Mouse (Mus musculus) stomach, postnatal 0 days (tissue): Measurements from ENCODE around the gene Gga1. TPM values are rescaled to one million over a fixed set of nuclear protein-coding genes. Genes with fewer than 3 reads are reported as not detected.

Experiments
- ATAC-seq: fragments of 200-750 bp; cut with Nextera tagmentation; 2 replicates; pipeline ENCODE4 v1.8.0; 2017; ENCODE audit not compliant: low FRiP score, low TSS enrichment
- DNase-seq: peaks from one replicate; pipeline ENCODE4 v3.0.0-alpha.2; 2016; ENCODE audit warnings: low spot score
- H3K27ac ChIP-seq: fragments of 300-500 bp; sonication (generic); replicated peaks from 2 replicates; pipeline ENCODE4 v1.5.1; 2014; ENCODE audit warnings: mild to moderate bottlenecking, control low read depth
- H3K27me3 ChIP-seq: fragments of 300-500 bp; sonication (generic); 2 replicates; pipeline ENCODE4 v1.6.1; 2014; ENCODE audit warnings: low read length; ENCODE audit not compliant: control insufficient read depth, insufficient read depth
- H3K36me3 ChIP-seq: fragments of 300-500 bp; sonication (generic); 2 replicates; pipeline ENCODE4 v1.6.1; 2014; ENCODE audit warnings: low read length, mixed read lengths; ENCODE audit not compliant: control insufficient read depth, insufficient read depth
- H3K4me1 ChIP-seq: fragments of 300-500 bp; sonication (generic); replicated peaks from 2 replicates; pipeline ENCODE4 v1.6.1; 2014; ENCODE audit warnings: antibody characterized with exemption; ENCODE audit not compliant: control insufficient read depth, insufficient read depth
- H3K4me2 ChIP-seq: fragments of 300-500 bp; sonication (generic); replicated peaks from 2 replicates; pipeline ENCODE4 v1.6.1; 2014; ENCODE audit warnings: low read depth, mild to moderate bottlenecking, control low read depth, moderate library complexity
- H3K4me3 ChIP-seq: fragments of 300-500 bp; sonication (generic); 2 replicates; pipeline ENCODE4 v1.5.1; 2014; ENCODE audit warnings: low read depth, low read length, control low read depth
- H3K9ac ChIP-seq: fragments of 300-500 bp; sonication (generic); 2 replicates; pipeline ENCODE4 v1.6.1; 2014; ENCODE audit warnings: mild to moderate bottlenecking, low read length, control low read depth, mixed read lengths
- H3K9me3 ChIP-seq: fragments of 300-500 bp; sonication (generic); 2 replicates; pipeline ENCODE4 v1.6.1; 2016; ENCODE audit warnings: low read length; ENCODE audit not compliant: control insufficient read depth
- CTCF ChIP-seq: IDR thresholded peaks from 2 replicates; pipeline ENCODE4 v1.5.1; 2016; ENCODE audit warnings: antibody characterized with exemption, low read depth, mild to moderate bottlenecking, moderate library complexity
- EP300 ChIP-seq: optimal IDR thresholded peaks from 2 replicates; pipeline ENCODE3; 2016; ENCODE audit warnings: antibody characterized with exemption
- WGBS: fragments of 180-500 bp; shearing (Covaris S2); extraction: QIAGEN DNeasy Blood & Tissue Kit; methylation state at CpG from one replicate; pipeline ENCODE4 v1.1.7; 2014; 5-methylcytosine and 5-hydroxymethylcytosine counted together
- microRNA-seq: library from miRNA; unstranded; fragments of <30 nt; microRNA quantifications from one replicate; pipeline ENCODE4, GENCODE M21; 2016
- polyA plus RNA-seq: library from polyadenylated mRNA; unstranded; fragments of >200 nt; fragmentation: Nextera tagmentation; extraction: Ambion mirVana; gene quantifications from 2 replicates; pipeline ENCODE4 v1.2.1, GENCODE M21; 2015

The Gga1 gene
- polyA plus RNA-seq, 1 experiment from 2014 or later: 35.6 TPM

GRCm38 (mm10) chr15:78942663-78943062 lies 65.7 kb downstream of the Gga1 start:
- DNase-seq (peak; percentile 81), ATAC-seq (peak; percentile 63)
- Histone ChIP-seq H3K36me3 (peaks cover 12% of the 10 kb centered on the region), H3K4me2 (peak overlapping the region; percentile 57), H3K9ac (peak overlapping the region; percentile 35), H3K4me3 (peak overlapping the region; percentile 35), H3K27me3 (no peaks in the 10 kb centered on the region), H3K9me3 (no peaks in the 10 kb centered on the region), H3K4me1 (0 out of 2 replicates have a peak, but pooled peaks cover 2% of the 10 kb centered on the region), H3K27ac (no peak overlapping the region)
- under 1% methylated on average over 9 of the region's 9 CpGs for WGBS
- TF ChIP-seq CTCF (peak; percentile 85), EP300 (no peak)

Small RNA genes within 50 kb of the gene (microRNA-seq; reads per million reads assigned to microRNA genes)
- gene Mir6955: not detected

Other genes with a start within 250 kb of the Gga1 start
- 0.06 and 0.11 TPM in 2 replicates for gene Elfn2, start 158.4 kb upstream of the Gga1 start, polyA plus RNA-seq
- gene Mfng, start 103.7 kb upstream of the Gga1 start, polyA plus RNA-seq: 5.6 and 7.2 TPM in 2 replicates
- 2.4 and 2.8 TPM in 2 replicates for gene Card10, start 74.1 kb upstream of the Gga1 start, polyA plus RNA-seq
- 37.7 and 45.4 TPM in 2 replicates for gene Cdc42ep1, start 34.6 kb upstream of the Gga1 start, polyA plus RNA-seq
- gene Lgals2, start 21.7 kb upstream of the Gga1 start, polyA plus RNA-seq: 39.4 and 39.5 TPM in 2 replicates
- gene Gm49510, start 22.5 kb downstream of the Gga1 start, polyA plus RNA-seq: 0.27 and 0.28 TPM in 2 replicates
- gene Sh3bp1, start 22.6 kb downstream of the Gga1 start, polyA plus RNA-seq: 22.7 and 27.4 TPM in 2 replicates
- gene Pdxp, start 36.7 kb downstream of the Gga1 start, polyA plus RNA-seq: 4.1 and 4.3 TPM in 2 replicates
- 1,326 and 1,632 TPM in 2 replicates for gene Lgals1, start 49.5 kb downstream of the Gga1 start, polyA plus RNA-seq
- 32.3 and 36.4 TPM in 2 replicates for gene Nol12, start 57.7 kb downstream of the Gga1 start, polyA plus RNA-seq
- 22.4 and 30.6 TPM in 2 replicates for gene Triobp, start 70.5 kb downstream of the Gga1 start, polyA plus RNA-seq
- 285 and 309 TPM in 2 replicates for gene H1f0, start 151.3 kb downstream of the Gga1 start, polyA plus RNA-seq
- 0.31 and 0.34 TPM in 2 replicates for gene Galr3, start 164.7 kb downstream of the Gga1 start, polyA plus RNA-seq
- 27.1 and 28.0 TPM in 2 replicates for gene Ankrd54, start 185.7 kb downstream of the Gga1 start, polyA plus RNA-seq
- 132 and 135 TPM in 2 replicates for gene Eif3l, start 198.0 kb downstream of the Gga1 start, polyA plus RNA-seq
- 7.0 and 7.8 TPM in 2 replicates for gene Micall1, start 231.7 kb downstream of the Gga1 start, polyA plus RNA-seq